Mouse (Mus musculus): ENCODE results near the gene Cand2. TPM values are rescaled to one million over a fixed set of nuclear protein-coding genes. Genes with fewer than 3 reads are reported as not detected.

Cand2 gene
- total RNA-seq, 1 experiment from 2014 or later, result 8.6 TPM

GRCm38 (mm10) chr6:115852446-115853090, 78.2 kb downstream of the Cand2 start:
- ATAC-seq (replicated peaks in 1 of 2; ENCODE audit: insufficient read depth in 1 of 2, low FRiP score in 2 of 2, low TSS enrichment in 1 of 2, low read depth in 1 of 2, poor library complexity in 2 of 2, severe bottlenecking in 2 of 2), result peak in 1 of 2 experiments; percentile 13; a peak in 2 of 4 replicates

GRCm38 (mm10) chr6:115853091-115853813, 78.9 kb downstream of the Cand2 start, which contains the start of the genes Mbd4 and Ift122:
Mbd4 (minus strand) TSS chr6:115853371.
Ift122 (plus strand) TSS chr6:115853470.
- peak; percentile 99 for ATAC-seq (replicated peaks in 1 of 2; ENCODE audit: insufficient read depth in 1 of 2, low FRiP score in 2 of 2, low TSS enrichment in 1 of 2, low read depth in 1 of 2, poor library complexity in 2 of 2, severe bottlenecking in 2 of 2)

- no peak for ATAC-seq (replicated peaks in 1 of 2; ENCODE audit: insufficient read depth in 1 of 2, low FRiP score in 2 of 2, low TSS enrichment in 1 of 2, low read depth in 1 of 2, poor library complexity in 2 of 2, severe bottlenecking in 2 of 2)
These were observed 79.6 kb downstream of the Cand2 start for GRCm38 (mm10) chr6:115853985-115854384.

GRCm38 (mm10) chr6:115854432-115854831, 80.1 kb downstream of the Cand2 start:
- ATAC-seq (replicated peaks in 1 of 2; ENCODE audit: insufficient read depth in 1 of 2, low FRiP score in 2 of 2, low TSS enrichment in 1 of 2, low read depth in 1 of 2, poor library complexity in 2 of 2, severe bottlenecking in 2 of 2), result no peak

Other genes starting within 250 kb of the Cand2 start
- gene Tsen2, start 229.9 kb upstream of the Cand2 start, total RNA-seq (2017), result 14.7 and 19.9 TPM in 2 replicates
- 0.25 TPM in 1 of 2 replicates, not detected in the other for gene Mkrn2os, start 182.0 kb upstream of the Cand2 start, total RNA-seq (2017)
- 19.6 and 22.3 TPM in 2 replicates for gene Mkrn2, start 172.6 kb upstream of the Cand2 start, total RNA-seq (2017)
- gene Raf1, start 97.9 kb upstream of the Cand2 start, total RNA-seq (2017), result 84.3 and 90.6 TPM in 2 replicates
- 20.8 and 62.5 TPM in 2 replicates for gene Tmem40, start 12.1 kb upstream of the Cand2 start, total RNA-seq (2017)
- 6,333 and 6,615 TPM in 2 replicates for gene Rpl32, start 34.2 kb downstream of the Cand2 start, total RNA-seq (2017)
- 0.31 TPM in 1 of 2 replicates, not detected in the other for gene Efcab12, start 63.9 kb downstream of the Cand2 start, total RNA-seq (2017)
- 24.4 and 27.3 TPM in 2 replicates for gene Mbd4, start 78.8 kb downstream of the Cand2 start, total RNA-seq (2017)
- gene Ift122, start 78.9 kb downstream of the Cand2 start, total RNA-seq (2017), result 10.6 and 12.9 TPM in 2 replicates
- gene Rho, start 157.2 kb downstream of the Cand2 start, total RNA-seq (2017), result 0.10 TPM in 1 of 2 replicates, not detected in the other
- not detected in 2 replicates for gene H1foo, start 170.4 kb downstream of the Cand2 start, total RNA-seq (2017)
- 12.4 and 35.3 TPM in 2 replicates for gene Plxnd1, start 220.5 kb downstream of the Cand2 start, total RNA-seq (2017)

All from hematopoietic stem cell, adult 5-6 weeks (primary cell).